Mouse (Mus musculus) B cell, adult (primary cell): ENCODE data around the gene Zdhhc21. TPM values are rescaled to one million over a fixed set of nuclear protein-coding genes. Genes with fewer than 3 reads are reported as not detected.

Experiments
- total RNA-seq: library from RNA; stranded (reverse); gene quantifications from 4 replicates; pipeline ENCODE4 v1.2.4, GENCODE M21; 2023; ENCODE audit not compliant: inconsistent age

The Zdhhc21 gene
- 17.0 to 20.4 TPM (median 19.7 TPM) in 4 replicates for total RNA-seq

DNA sequence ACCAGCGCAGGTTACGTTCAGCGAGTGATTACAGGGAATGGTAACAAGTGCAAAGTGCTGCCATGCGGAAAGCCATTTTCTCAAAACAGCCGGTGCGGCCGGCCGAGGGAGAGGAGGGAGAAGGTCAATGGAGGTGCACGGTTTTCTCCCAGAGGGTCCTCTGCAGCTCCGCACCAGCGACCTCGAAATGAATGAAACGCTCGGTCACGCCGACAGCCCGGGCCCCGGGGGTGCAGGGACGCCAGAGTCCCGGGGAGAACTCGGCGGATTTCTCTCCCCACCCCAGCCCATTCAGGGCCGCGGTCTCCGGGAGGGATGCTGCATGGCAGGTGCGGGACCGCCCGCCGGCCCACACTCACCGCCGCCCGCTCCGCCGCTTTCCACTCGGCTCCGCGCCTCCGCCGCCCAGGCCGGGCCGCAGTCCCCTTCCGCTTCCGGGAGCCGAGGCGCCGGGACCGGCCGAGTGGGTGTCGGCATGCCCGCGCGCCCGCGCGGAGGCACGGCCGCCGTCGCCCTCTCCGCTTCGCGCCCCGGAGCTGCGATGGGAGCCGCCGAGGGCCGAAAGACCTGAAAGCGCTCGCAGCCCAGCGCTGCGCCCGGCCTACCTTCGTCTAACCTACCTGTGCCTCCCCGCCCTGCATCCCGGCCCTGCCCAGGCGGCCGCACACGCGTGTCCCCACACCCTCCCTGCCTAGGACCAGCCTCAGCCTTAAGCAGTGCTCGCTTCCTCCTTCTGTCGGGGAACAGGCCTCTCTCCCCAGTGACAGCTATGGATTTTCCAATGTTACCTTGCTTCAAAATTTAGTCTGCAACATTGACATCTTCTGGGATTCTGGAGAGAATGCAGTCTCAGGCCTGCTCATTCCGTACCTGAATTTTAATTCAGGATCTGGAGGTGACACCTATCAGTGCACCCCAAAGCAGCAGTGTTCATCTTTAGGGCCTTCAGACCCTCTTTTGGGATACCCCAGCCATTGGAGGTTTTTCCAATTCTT lies at the start of gene Zdhhc21:
Gene Zdhhc21, minus strand, starts transcription at position 828 of the 995 bp plus-strand sequence.

GRCm38 (mm10) chr4:82884636-82885534 lies 25.1 kb upstream of the Zdhhc21 start, which contains the start of gene Cer1:
Gene Cer1, minus strand, starts transcription at chr4:82885148.

Other genes with a start within 250 kb of the Zdhhc21 start
- 0.06 to 0.22 TPM (median 0.09 TPM) in 4 replicates for gene Nfib, start 154.2 kb downstream of the Zdhhc21 start, total RNA-seq
- not detected in 4 replicates for gene Cer1, start 25.2 kb upstream of the Zdhhc21 start, total RNA-seq
- not detected in 4 replicates for gene Frem1, start 192.4 kb upstream of the Zdhhc21 start, total RNA-seq